Mouse (Mus musculus) megakaryocyte progenitor cell, adult 5-6 weeks (primary cell): ENCODE data around the gene Klk6. TPM values are rescaled to one million over a fixed set of nuclear protein-coding genes. Genes with fewer than 3 reads are reported as not detected.

Experiments used
- total RNA-seq, 2 experiments: library from RNA; stranded (forward) in 1 of 2; stranded (reverse) in 1 of 2; fragments of 157-497, 149-512 nt in 1 of 2; fragments of 200-1000 nt in 1 of 2; gene quantifications; 2 replicates each; pipeline versions ENCODE4 v1.2.3 to v1.2.4; 2015 to 2017

The Klk6 gene
- total RNA-seq, 2 experiments from 2014 or later: not detected

Other genes starting within 250 kb of the Klk6 start
- gene Zfp719, start 244.9 kb upstream of the Klk6 start, total RNA-seq (2015): 11.6 and 12.4 TPM in 2 replicates
- gene Zfp719, start 244.9 kb upstream of the Klk6 start, total RNA-seq (2017): 6.8 and 7.3 TPM in 2 replicates
- 0.96 and 1.8 TPM in 2 replicates for gene Zfp819, start 217.3 kb upstream of the Klk6 start, total RNA-seq (2015)
- 0.91 and 2.2 TPM in 2 replicates for gene Zfp819, start 217.3 kb upstream of the Klk6 start, total RNA-seq (2017)
- gene Ceacam18, start 189.8 kb upstream of the Klk6 start, total RNA-seq (2015): not detected in 2 replicates
- not detected in 2 replicates for gene Ceacam18, start 189.8 kb upstream of the Klk6 start, total RNA-seq (2017)
- 7.2 and 13.1 TPM in 2 replicates for gene Siglece, start 164.3 kb upstream of the Klk6 start, total RNA-seq (2015)
- 7.2 and 8.9 TPM in 2 replicates for gene Siglece, start 164.3 kb upstream of the Klk6 start, total RNA-seq (2017)
- 7.1 and 7.5 TPM in 2 replicates for gene Ctu1, start 152.5 kb upstream of the Klk6 start, total RNA-seq (2015)
- 5.4 and 6.1 TPM in 2 replicates for gene Ctu1, start 152.5 kb upstream of the Klk6 start, total RNA-seq (2017)
- gene Klk14, start 134.1 kb upstream of the Klk6 start, total RNA-seq (2015): not detected in 2 replicates
- gene Klk14, start 134.1 kb upstream of the Klk6 start, total RNA-seq (2017): not detected in 2 replicates
- not detected in 2 replicates for gene Klk13, start 111.9 kb upstream of the Klk6 start, total RNA-seq (2015)
- gene Klk13, start 111.9 kb upstream of the Klk6 start, total RNA-seq (2017): not detected in 2 replicates
- gene Klk12, start 55.6 kb upstream of the Klk6 start, total RNA-seq (2015): not detected in 2 replicates
- gene Klk12, start 55.6 kb upstream of the Klk6 start, total RNA-seq (2017): not detected in 2 replicates
- not detected in 2 replicates for gene Klk11, start 49.9 kb upstream of the Klk6 start, total RNA-seq (2015)
- not detected in 2 replicates for gene Klk11, start 49.9 kb upstream of the Klk6 start, total RNA-seq (2017)
- not detected in 2 replicates for gene Klk10, start 43.5 kb upstream of the Klk6 start, total RNA-seq (2015)
- not detected in 2 replicates for gene Klk10, start 43.5 kb upstream of the Klk6 start, total RNA-seq (2017)
- not detected in 2 replicates for gene Klk9, start 32.6 kb upstream of the Klk6 start, total RNA-seq (2015)
- gene Klk9, start 32.6 kb upstream of the Klk6 start, total RNA-seq (2017): not detected in 2 replicates
- 20.1 and 26.6 TPM in 2 replicates for gene Klk8, start 26.9 kb upstream of the Klk6 start, total RNA-seq (2015)
- gene Klk8, start 26.9 kb upstream of the Klk6 start, total RNA-seq (2017): 12.5 and 13.3 TPM in 2 replicates
- not detected in 2 replicates for gene Klk7, start 13.2 kb upstream of the Klk6 start, total RNA-seq (2015)
- not detected in 2 replicates for gene Klk7, start 13.2 kb upstream of the Klk6 start, total RNA-seq (2017)
- gene Klk5, start 17.5 kb downstream of the Klk6 start, total RNA-seq (2015): not detected in 2 replicates
- not detected in 2 replicates for gene Klk5, start 17.5 kb downstream of the Klk6 start, total RNA-seq (2017)
- not detected in 2 replicates for gene Klk4, start 56.7 kb downstream of the Klk6 start, total RNA-seq (2015)
- gene Klk4, start 56.7 kb downstream of the Klk6 start, total RNA-seq (2017): not detected in 2 replicates
- gene Klk15, start 109.2 kb downstream of the Klk6 start, total RNA-seq (2015): not detected in 2 replicates
- not detected in 2 replicates for gene Klk15, start 109.2 kb downstream of the Klk6 start, total RNA-seq (2017)
- gene Klk1b8, start 126.2 kb downstream of the Klk6 start, total RNA-seq (2015): not detected in 2 replicates
- gene Klk1b8, start 126.2 kb downstream of the Klk6 start, total RNA-seq (2017): not detected in 2 replicates
- gene Klk1b1, start 142.3 kb downstream of the Klk6 start, total RNA-seq (2015): not detected in 2 replicates
- gene Klk1b1, start 142.3 kb downstream of the Klk6 start, total RNA-seq (2017): not detected in 2 replicates
- not detected in 2 replicates for gene Klk1b9, start 151.6 kb downstream of the Klk6 start, total RNA-seq (2015)
- gene Klk1b9, start 151.6 kb downstream of the Klk6 start, total RNA-seq (2017): not detected in 2 replicates
- not detected in 2 replicates for gene Klk1b11, start 171.4 kb downstream of the Klk6 start, total RNA-seq (2015)
- gene Klk1b11, start 171.4 kb downstream of the Klk6 start, total RNA-seq (2017): not detected in 2 replicates
- gene Klk1b26, start 187.7 kb downstream of the Klk6 start, total RNA-seq (2015): not detected in 2 replicates
- not detected in 2 replicates for gene Klk1b26, start 187.7 kb downstream of the Klk6 start, total RNA-seq (2017)
- not detected in 2 replicates for gene Klk1b27, start 227.8 kb downstream of the Klk6 start, total RNA-seq (2015)
- gene Klk1b27, start 227.8 kb downstream of the Klk6 start, total RNA-seq (2017): not detected in 2 replicates